Mouse (Mus musculus) olfactory bulb, adult 2 months (tissue): ENCODE results near the gene Coq10a. TPM values are rescaled to one million over a fixed set of nuclear protein-coding genes. Genes with fewer than 3 reads are reported as not detected.

ENCODE experiments used
- H3K27ac ChIP-seq: fragments of 200-500 bp; 2 replicates; pipeline ENCODE4 v1.5.1; 2012; ENCODE audit warnings: low read depth, low read length; ENCODE audit not compliant: insufficient read depth
- H3K4me1 ChIP-seq: fragments of 200-500 bp; 2 replicates; pipeline ENCODE4 v1.6.1; 2012; ENCODE audit warnings: low read length; ENCODE audit not compliant: control insufficient read depth, insufficient read depth
- H3K4me3 ChIP-seq: fragments of 200-500 bp; 2 replicates; pipeline ENCODE4 v1.5.1; 2012; ENCODE audit warnings: mild to moderate bottlenecking, low read depth, low read length, moderate library complexity; ENCODE audit not compliant: insufficient read depth
- CTCF ChIP-seq: fragments of 200-500 bp; IDR thresholded peaks from 2 replicates; pipeline ENCODE4 v1.5.1; 2012; ENCODE audit warnings: low read depth, mild to moderate bottlenecking, low read length, moderate library complexity; ENCODE audit not compliant: insufficient read depth
- POLR2A ChIP-seq: fragments of 200-500 bp; IDR thresholded peaks from 2 replicates; pipeline ENCODE4 v1.6.1; 2012; ENCODE audit warnings: mild to moderate bottlenecking, low read depth, low read length, moderate library complexity; ENCODE audit not compliant: insufficient read depth
- WGBS: fragments of 180-500 bp; shearing (Covaris S2); methylation state at CpG from one replicate; pipeline ENCODE4 v1.1.7; 2018; 5-methylcytosine and 5-hydroxymethylcytosine counted together
- polyA plus RNA-seq: library from polyadenylated mRNA; stranded (reverse); fragments of >200 nt; gene quantifications from 2 replicates; pipeline ENCODE4 v1.2.4, GENCODE M21; 2012; ENCODE audit warnings: low replicate concordance; ENCODE audit not compliant: missing spikeins, insufficient read depth, insufficient read length

The Coq10a gene
- not detected in 2 replicates for polyA plus RNA-seq

DNA sequence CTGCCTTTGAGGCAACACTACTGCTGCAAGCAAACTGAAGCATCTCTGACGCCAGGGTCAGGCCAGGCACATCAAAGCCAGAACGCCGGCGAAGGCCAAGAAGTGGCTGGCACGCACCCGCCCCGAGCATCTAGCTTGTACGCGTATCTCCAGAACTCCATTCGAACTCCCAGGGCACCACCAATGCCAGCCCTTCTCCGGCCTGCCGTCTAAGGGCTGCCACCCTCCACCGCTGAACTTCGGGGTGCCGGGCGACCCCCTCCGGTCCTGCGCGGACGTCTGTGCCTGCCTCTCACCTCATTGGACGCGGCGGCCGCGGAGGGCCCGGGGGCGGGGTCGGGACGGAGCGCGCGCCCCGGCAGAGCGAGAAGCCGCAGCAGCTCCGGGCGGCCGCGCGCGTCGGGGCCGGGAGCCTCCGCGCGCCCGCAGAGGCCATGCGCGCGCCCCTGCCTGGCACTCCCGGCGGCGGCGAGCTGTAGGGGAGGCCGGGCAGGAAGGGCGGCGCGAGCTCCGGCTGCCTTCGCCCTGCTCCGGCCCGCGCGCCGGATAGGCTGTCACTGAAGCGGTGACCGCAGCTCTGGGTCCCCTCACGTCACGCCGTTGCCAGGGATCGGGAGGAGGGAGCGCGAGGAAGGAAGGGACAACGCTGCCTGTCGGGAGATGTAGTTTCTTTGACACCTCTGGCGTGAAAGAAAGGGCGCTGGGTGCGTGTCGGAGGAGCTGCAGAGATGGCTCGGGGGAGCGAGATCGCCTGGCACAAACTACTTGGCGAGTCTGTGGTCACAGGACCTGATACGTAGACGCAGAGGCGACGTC, at the start of gene Coq10a:
TSS of gene Coq10a (minus strand) at position 596 of the 816 bp plus-strand sequence.
- peak within 1 kb of the TSS; percentile 60 for H3K4me3 ChIP-seq
- H3K4me1 ChIP-seq: peaks cover 5% of the 10 kb centered on the region; the same call in 1 of the 2 replicates
- peak within 1 kb of the TSS; percentile 76 for H3K27ac ChIP-seq
- under 1% methylated on average over 84 of the region's 87 CpGs for WGBS
- TF ChIP-seq POLR2A: peak; percentile 94
- no peak for TF ChIP-seq CTCF

DNA sequence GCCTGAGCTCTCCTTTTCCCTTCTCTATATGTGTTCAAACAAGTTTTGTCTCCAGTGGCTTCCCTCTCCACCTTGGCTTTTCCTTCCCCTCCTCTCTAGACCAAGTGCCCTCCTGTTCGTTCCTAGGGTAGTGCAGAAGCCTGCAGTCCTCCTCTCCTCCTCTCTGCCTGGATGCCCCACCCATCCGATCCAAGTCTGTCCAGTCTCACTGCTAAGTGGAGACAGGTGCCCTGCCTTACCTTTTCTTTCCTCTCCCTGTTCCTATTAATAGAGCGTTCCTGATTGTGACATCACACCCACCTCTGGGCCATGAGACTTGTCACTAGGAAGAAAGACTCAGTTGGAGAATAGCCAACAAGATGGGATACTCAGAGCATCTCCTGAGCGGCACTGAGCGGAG, 46.1 kb upstream of the Coq10a start:
- TF ChIP-seq POLR2A: no peak
- no peak for TF ChIP-seq CTCF
- H3K4me1 ChIP-seq: peaks cover 10% of the 10 kb centered on the region
- H3K4me3 ChIP-seq: no peak overlapping the region
- no peak overlapping the region for H3K27ac ChIP-seq
- WGBS: 72% methylated on average over 5 of the region's 5 CpGs

DNA sequence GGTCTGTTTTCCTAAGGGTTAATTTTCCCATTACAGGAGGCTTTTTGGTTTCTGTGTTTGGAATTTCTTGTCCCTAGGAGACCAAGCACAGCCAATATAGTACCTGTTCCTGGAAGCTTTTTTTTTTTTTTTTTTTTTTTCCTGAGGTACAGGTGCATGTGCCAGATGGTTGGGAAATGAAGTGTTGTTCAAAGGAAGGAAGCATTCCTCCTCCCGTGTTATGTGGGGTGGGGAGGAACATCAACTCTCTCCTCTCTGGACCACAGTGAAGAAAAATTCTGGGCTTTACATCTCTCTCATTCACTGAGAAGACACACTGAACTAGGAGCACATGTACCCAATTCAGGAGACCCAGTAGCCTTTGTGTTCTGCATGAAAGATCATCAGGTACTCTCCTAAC, 44.3 kb upstream of the Coq10a start:
- TF ChIP-seq POLR2A (no peak), CTCF (no peak)
- Histone ChIP-seq H3K4me3 (no peak overlapping the region), H3K4me1 (peaks cover 18% of the 10 kb centered on the region), H3K27ac (no peak overlapping the region)
- WGBS: 13% methylated on average over 1 of the region's 1 CpGs

DNA sequence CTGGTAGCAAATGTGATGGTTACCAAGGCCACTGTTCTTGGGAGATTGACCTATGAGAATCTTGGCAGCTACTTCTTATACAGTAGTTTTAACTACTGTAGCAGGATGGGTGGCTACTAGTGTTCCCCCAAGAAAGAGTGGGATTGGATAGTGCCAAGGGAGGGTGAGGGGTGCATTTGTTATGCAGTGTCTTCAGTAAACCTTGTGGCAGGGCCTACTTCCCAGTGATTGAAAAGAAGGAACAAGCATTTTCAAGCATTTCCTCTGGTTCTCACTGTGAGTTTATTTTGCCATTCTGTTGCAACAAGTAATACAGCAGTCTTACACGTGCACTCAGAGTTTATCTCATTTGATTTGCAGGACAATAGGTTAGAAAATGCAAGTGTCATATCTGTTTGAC, 43.8 kb upstream of the Coq10a start:
- 7% methylated on average over 1 of the region's 1 CpGs for WGBS
- TF ChIP-seq POLR2A (no peak), CTCF (no peak)
- no peak overlapping the region for H3K4me3 ChIP-seq
- peaks cover 20% of the 10 kb centered on the region for H3K4me1 ChIP-seq
- no peak overlapping the region for H3K27ac ChIP-seq

DNA sequence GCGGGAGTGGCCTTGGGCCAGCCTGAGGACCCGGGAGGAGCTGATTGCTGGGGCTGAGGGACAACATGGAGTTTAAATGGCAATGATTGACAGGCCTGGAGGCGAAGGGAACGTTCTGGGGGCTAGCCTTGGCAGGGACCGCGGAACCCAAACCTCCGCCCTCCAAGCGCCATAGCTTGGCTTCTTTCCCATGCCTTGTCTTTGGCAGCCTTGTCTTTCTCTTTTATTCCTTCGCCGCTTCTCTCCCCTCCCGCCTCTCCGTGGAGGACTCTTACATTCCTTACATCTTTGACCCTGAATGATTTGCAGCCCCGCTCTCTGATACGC, 43.2 kb upstream of the Coq10a start:
- TF ChIP-seq CTCF: no peak
- no peak for TF ChIP-seq POLR2A
- peaks cover 20% of the 10 kb centered on the region for H3K4me1 ChIP-seq
- peak overlapping the region; percentile 92 for H3K4me3 ChIP-seq
- WGBS: 0% methylated on average over 14 of the region's 14 CpGs
- H3K27ac ChIP-seq: peak overlapping the region; percentile 83; the same call in 1 of the 2 replicates

DNA sequence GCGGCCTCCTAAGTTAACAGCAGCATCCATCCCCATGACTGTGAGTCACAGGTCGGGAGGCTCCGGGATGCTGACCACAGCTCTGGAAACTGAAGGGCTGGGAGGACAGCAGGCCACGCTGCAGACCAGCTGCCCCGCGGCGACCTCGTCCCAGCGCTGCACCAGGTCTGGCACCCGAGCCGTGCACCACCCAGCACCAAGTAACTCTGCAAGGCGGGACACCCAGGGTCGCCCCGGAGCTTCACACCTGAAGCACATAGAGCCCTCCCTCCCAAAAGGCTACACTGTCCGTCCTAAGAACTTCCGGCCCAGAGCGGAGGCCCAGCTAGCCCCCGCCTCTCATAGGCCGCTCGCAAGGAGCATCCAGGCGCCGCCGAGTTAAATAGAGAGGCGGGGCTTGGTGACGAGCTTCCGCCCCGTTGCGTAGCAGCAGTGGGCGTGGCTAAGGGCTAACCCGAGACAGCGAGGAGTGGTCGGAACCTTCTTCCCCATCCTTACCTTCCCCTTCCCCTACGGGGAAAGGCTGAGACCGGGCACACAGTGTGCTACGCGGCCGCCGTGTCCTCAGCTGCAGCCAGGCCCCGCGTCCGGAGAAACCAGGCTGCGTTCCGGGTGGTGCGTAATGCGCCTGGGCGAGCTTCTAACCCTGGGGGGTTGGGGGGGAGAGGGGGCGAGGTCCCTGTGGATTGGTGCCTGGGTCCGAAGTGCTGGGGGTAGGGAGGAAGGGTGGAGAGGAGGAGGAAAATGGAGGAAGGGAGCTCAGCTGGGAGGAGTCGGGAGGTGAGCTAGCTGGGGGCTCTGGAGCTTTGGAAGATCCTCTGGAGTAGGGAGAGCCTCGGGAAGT, 42.6 kb upstream of the Coq10a start, which contains the start of the genes Nabp2 and Rnf41:
TSS of gene Nabp2 (minus strand) at position 282 of the 844 bp plus-strand sequence.
TSS of gene Rnf41 (plus strand) at position 447 of the 844 bp plus-strand sequence.
- peaks cover 20% of the 10 kb centered on the region for H3K4me1 ChIP-seq

DNA sequence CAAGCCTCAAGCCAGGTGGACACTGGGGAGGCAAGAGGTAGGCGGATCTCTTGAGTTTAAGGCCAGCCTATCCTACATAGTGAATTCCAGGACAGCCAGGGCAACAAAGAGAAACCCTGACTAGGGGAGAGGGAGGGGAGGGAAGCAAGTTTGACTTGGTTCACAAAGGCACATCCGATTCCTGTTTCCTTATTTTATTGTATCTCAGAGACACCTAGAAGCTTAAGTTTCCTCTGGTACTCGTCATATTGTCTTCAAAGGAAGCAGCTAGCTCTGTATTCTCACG, 41.7 kb upstream of the Coq10a start:
- TF ChIP-seq CTCF (no peak), POLR2A (no peak)
- Histone ChIP-seq H3K4me3 (0 out of 2 replicates have a peak overlapping the region, but pooled peaks have one; percentile 8), H3K4me1 (peaks cover 20% of the 10 kb centered on the region), H3K27ac (peak overlapping the region; percentile 4)
- WGBS: 22% methylated on average over 4 of the region's 4 CpGs

More for the DNA sequence above, 42.6 kb upstream of the Coq10a start, which contains the start of the genes Nabp2 and Rnf41:
- under 1% methylated on average over 49 of the region's 50 CpGs for WGBS
- Histone ChIP-seq H3K4me3 (peak within 1 kb of the TSS; percentile 92), H3K27ac (peak within 1 kb of the TSS; percentile 83)
- TF ChIP-seq CTCF: no peak
- peak; percentile 89 for TF ChIP-seq POLR2A

DNA sequence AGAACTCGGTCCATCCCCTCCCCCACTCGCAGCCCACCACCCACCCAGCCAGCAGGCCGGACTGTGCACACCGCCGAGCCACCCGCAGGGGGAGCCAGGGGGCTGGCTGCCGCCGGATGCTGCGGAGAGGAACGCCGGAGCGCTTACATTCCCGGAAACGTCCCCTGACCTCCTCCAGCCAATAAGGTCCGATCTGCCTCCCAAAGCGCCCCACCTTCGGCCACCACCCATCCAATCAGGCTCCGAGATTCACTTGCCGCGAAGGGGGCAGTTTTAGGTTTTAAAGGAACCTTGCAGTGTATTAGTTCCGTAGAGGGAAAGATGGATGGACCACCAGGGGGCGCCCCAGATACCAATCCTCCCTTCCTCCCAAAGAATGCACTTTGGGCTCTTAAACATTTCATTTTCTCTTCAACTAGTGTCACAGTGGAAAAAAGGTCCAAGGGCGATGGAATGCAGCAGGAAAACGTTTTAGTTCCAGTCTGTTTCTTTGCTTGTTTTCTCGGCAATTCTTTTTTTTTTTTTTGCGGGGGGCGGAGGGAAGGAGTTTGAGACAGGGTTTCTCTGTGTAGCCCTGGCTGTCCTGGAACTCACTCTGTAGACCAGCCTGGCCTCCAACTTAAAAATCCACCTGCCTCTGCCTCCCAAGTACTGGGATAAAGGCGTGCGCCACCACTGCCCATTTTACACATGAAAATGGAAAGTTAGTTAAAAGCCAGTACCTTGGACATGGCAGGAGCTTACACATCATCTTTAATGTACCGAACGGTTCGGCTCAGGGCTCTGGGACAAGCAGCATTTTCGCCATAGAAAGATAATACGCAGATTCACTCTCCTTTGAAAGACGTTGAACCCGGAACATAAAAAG, 41.1 kb upstream of the Coq10a start:
- peak overlapping the region; percentile 55 for H3K27ac ChIP-seq
- peaks cover 18% of the 10 kb centered on the region for H3K4me1 ChIP-seq
- peak; percentile 74 for TF ChIP-seq CTCF
- peak; percentile 36 for TF ChIP-seq POLR2A
- WGBS: 4% methylated on average over 36 of the region's 36 CpGs
- H3K4me3 ChIP-seq: peak overlapping the region; percentile 68
